Comparison of ENCODE assay signal across 33 mouse cellular contexts in genomic region chr1:88109027-88109557, GRCm38 (mm10). TPM values are rescaled to one million over a fixed set of nuclear protein-coding genes. Genes with fewer than 3 reads are reported as not detected.
A peak's percentile ranks its signal among the peaks of the same experiment; 100 is the strongest.
DNase-seq lines count a peak whose midpoint lies in the region; ATAC-seq and TF ChIP-seq lines count a peak whose summit lies in the region.
"Not testable (repeated sequence)": the region's sequence is repeated elsewhere in the genome, so short reads cannot be mapped to it uniquely, and the experiment has no call there.
"Had no signal": no experiment of that assay in that cellular context is flagged by ENCODE, and none has a peak within 500 bp of the region (broad histone marks: within the 10 kb centered on the region; RNA-seq: fewer than 3 reads in every experiment).

No protein-coding gene starts in this region.

- not testable (repeated sequence) for H3K4me3 ChIP-seq in G1E (ENCODE audit: low read depth, low read length); intestine, embryonic 14.5 days (ENCODE audit: low read depth, low read length); liver, adult 2 months (ENCODE audit: insufficient read depth, low read depth, low read length); liver, embryonic 15.5 days (replicated peaks); lung, postnatal 0 days (ENCODE audit: low read depth, low read length); stomach, embryonic 14.5 days (ENCODE audit: low read depth, low read length)

- ATAC-seq in G1E (ENCODE audit: extremely low read depth, insufficient number of reproducible peaks, low FRiP score, poor library complexity, severe bottlenecking): peak; percentile 92
- peak; percentile 56 for ATAC-seq in granulocyte monocyte progenitor cell, adult 5-6 weeks (replicated peaks; ENCODE audit: poor library complexity, severe bottlenecking)
- peak; percentile 76 for ATAC-seq in intestine, embryonic 14.5 days (replicated peaks; ENCODE audit: low FRiP score, low TSS enrichment, low read depth)
- ATAC-seq in liver, embryonic 15.5 days (ENCODE audit: insufficient read depth): peak; percentile 96
- ATAC-seq in lung, postnatal 0 days: peak; percentile 61
- peak; percentile 75; the same call in 1 of the 2 replicates for ATAC-seq in stomach, embryonic 14.5 days (ENCODE audit: insufficient number of reproducible peaks, insufficient read depth, low FRiP score, low read depth)

- DNase-seq in G1E (ENCODE audit: low spot score); intestine, embryonic 14.5 days (ENCODE audit: low spot score); lung, postnatal 0 days (ENCODE audit: low spot score): not testable (repeated sequence)
- DNase-seq in kidney, adult 9 months: peak; percentile 74
- DNase-seq in liver, adult 2 months (ENCODE audit: extremely low read depth, low read depth, low spot score): peak; percentile 87

- peaks cover 15% of the 10 kb centered on the region; the same call in 1 of the 2 replicates for H3K79me2 ChIP-seq in liver, adult 2 months (ENCODE audit: control insufficient read depth, insufficient read depth, low read length)

- not testable (repeated sequence) for TF ChIP-seq POLR2A in liver, adult 2 months (IDR thresholded peaks at IDR 0.05; ENCODE audit: extremely low read depth, insufficient read depth, low read length)

- TF ChIP-seq EP300 in lung, postnatal 0 days (IDR thresholded peaks at IDR 0.05): not testable (repeated sequence)

- H3K4me1 ChIP-seq in G1E (ENCODE audit: insufficient read depth, low read depth, low read length): peaks cover 34% of the 10 kb centered on the region
- H3K4me1 ChIP-seq in intestine, embryonic 14.5 days (replicated peaks; ENCODE audit: control insufficient read depth, insufficient read depth, low read length); liver, embryonic 15.5 days (replicated peaks); lung, postnatal 0 days (ENCODE audit: insufficient read depth, low read depth, low read length); stomach, embryonic 14.5 days (ENCODE audit: control insufficient read depth, insufficient read depth, low read length): not testable (repeated sequence)
- peaks cover 22% of the 10 kb centered on the region for H3K4me1 ChIP-seq in liver, adult 2 months (ENCODE audit: control insufficient read depth, insufficient read depth, low read length)

- not testable (repeated sequence) for H3K4me2 ChIP-seq in intestine, embryonic 14.5 days (ENCODE audit: low read length); liver, embryonic 15.5 days; lung, postnatal 0 days (replicated peaks; ENCODE audit: low read depth, low read length); stomach, embryonic 14.5 days (replicated peaks; ENCODE audit: low read depth, low read length)

- not testable (repeated sequence) for H3K27ac ChIP-seq in intestine, embryonic 14.5 days (ENCODE audit: low read depth); liver, embryonic 15.5 days (replicated peaks); lung, postnatal 0 days (ENCODE audit: low read length); stomach, embryonic 14.5 days (ENCODE audit: low read length)
- peak overlapping the region; percentile 80 for H3K27ac ChIP-seq in liver, adult 2 months (replicated peaks; ENCODE audit: insufficient read depth, low read depth, low read length)

- 63% methylated on average over 2 of the region's 2 CpGs for WGBS in intestine, embryonic 14.5 days
- 24% methylated on average over 2 of the region's 2 CpGs for WGBS in liver, adult 2 months
- WGBS in liver, embryonic 15.5 days (ENCODE audit: insufficient replicate concordance): 46% methylated on average over 2 of the region's 2 CpGs
- 57% methylated on average over 2 of the region's 2 CpGs for WGBS in lung, postnatal 0 days
- whole genome bisulfite sequencing in stomach, embryonic 14.5 days: 62% methylated on average over 2 of the region's 2 CpGs

- H3K9ac ChIP-seq in intestine, embryonic 14.5 days (ENCODE audit: low read length); liver, adult 2 months (ENCODE audit: low read depth, low read length); liver, embryonic 15.5 days; lung, postnatal 0 days (replicated peaks; ENCODE audit: low read depth); stomach, embryonic 14.5 days (replicated peaks; ENCODE audit: low read depth, low read length): not testable (repeated sequence)

- not testable (repeated sequence) for H3K9me3 ChIP-seq in G1E (replicated peaks); intestine, embryonic 14.5 days (ENCODE audit: control insufficient read depth, low read length); liver, embryonic 15.5 days (replicated peaks); lung, postnatal 0 days (ENCODE audit: low read length); stomach, embryonic 14.5 days (ENCODE audit: control insufficient read depth, low read depth, low read length)

- H3K27me3 ChIP-seq in G1E (ENCODE audit: insufficient read depth, low read length); intestine, embryonic 14.5 days (replicated peaks; ENCODE audit: control insufficient read depth, insufficient read depth, low read length); liver, adult 2 months (ENCODE audit: control insufficient read depth, insufficient read depth, low read length); liver, embryonic 15.5 days; lung, postnatal 0 days (replicated peaks; ENCODE audit: insufficient read depth, low read length); stomach, embryonic 14.5 days (ENCODE audit: control insufficient read depth, insufficient read depth, low read length): not testable (repeated sequence)

- not testable (repeated sequence) for TF ChIP-seq CTCF in G1E (IDR thresholded peaks at IDR 0.05; ENCODE audit: low read depth, low read length); liver, adult 2 months (IDR thresholded peaks at IDR 0.05; ENCODE audit: low read depth, low read length); lung, postnatal 0 days (IDR thresholded peaks at IDR 0.05)

- H3K36me3 ChIP-seq in G1E (replicated peaks); intestine, embryonic 14.5 days (ENCODE audit: control insufficient read depth, insufficient read depth, low read length); liver, adult 2 months (ENCODE audit: control insufficient read depth, insufficient read depth, low read length); liver, embryonic 15.5 days (replicated peaks); lung, postnatal 0 days (ENCODE audit: insufficient read depth, low read length); stomach, embryonic 14.5 days (ENCODE audit: control insufficient read depth, insufficient read depth, low read length): not testable (repeated sequence)

RNA-seq across cellular contexts. Expression of gene Ugt1a6b, which starts 6.0 kb away (rescaled TPM):
- total RNA-seq in G1E (2014; fragmentation: Nextera tagmentation) (not detected in 2 replicates), G1E (2017) (0.27 and 0.41 TPM in 2 replicates)
- polyA plus RNA-seq in G1E (2012): not detected in 2 replicates
- total RNA-seq in granulocyte monocyte progenitor cell, adult 5-6 weeks (2014; fragmentation: Nextera tagmentation): 0.88 and 1.3 TPM in 2 replicates
- total RNA-seq in granulocyte monocyte progenitor cell, adult 5-6 weeks (2017): 1.5 and 1.6 TPM in 2 replicates
- not detected in 2 replicates for polyA plus RNA-seq in intestine, embryonic 14.5 days (2014; fragmentation: Nextera tagmentation; extraction: Ambion mirVana)
- 97.1 and 102 TPM in 2 replicates for total RNA-seq in liver, adult 2 months (2014; rRNA removed)
- polyA plus RNA-seq in liver, adult 2 months (2012; rRNA removed): 77.3 and 91.0 TPM in 2 replicates
- polyA plus RNA-seq in liver, embryonic 15.5 days (2015; fragmentation: Nextera tagmentation; extraction: Ambion mirVana): 10.9 and 13.6 TPM in 2 replicates
- polyA plus RNA-seq in lung, postnatal 0 days (2015; fragmentation: Nextera tagmentation; extraction: Ambion mirVana): 2.4 and 3.2 TPM in 2 replicates
- 2.0 and 3.0 TPM in 2 replicates for polyA plus RNA-seq in stomach, embryonic 14.5 days (2014; fragmentation: Nextera tagmentation; extraction: Ambion mirVana)
- total RNA-seq: layer of hippocampus, adult 18-20 months had no signal
- polyA plus RNA-seq: C2C12; embryonic facial prominence, embryonic 11.5 days; forebrain, embryonic 10.5 days; heart, embryonic 14.5 days; limb, embryonic 11.5 days; midbrain, embryonic 12.5 days; midbrain, postnatal 0 days; neural tube, embryonic 12.5 days had no signal

RNA-seq across cellular contexts. Expression of gene Ugt1a7c, which starts 14.2 kb away (rescaled TPM):
- total RNA-seq in G1E (2014; fragmentation: Nextera tagmentation) (0.30 and 0.63 TPM in 2 replicates), G1E (2017) (3.9 and 4.5 TPM in 2 replicates)
- polyA plus RNA-seq in G1E (2012): 0.08 and 0.18 TPM in 2 replicates
- total RNA-seq in granulocyte monocyte progenitor cell, adult 5-6 weeks (2014; fragmentation: Nextera tagmentation): 25.2 and 25.5 TPM in 2 replicates
- total RNA-seq in granulocyte monocyte progenitor cell, adult 5-6 weeks (2017): 49.7 and 55.1 TPM in 2 replicates
- polyA plus RNA-seq in intestine, embryonic 14.5 days (2014; fragmentation: Nextera tagmentation; extraction: Ambion mirVana): 12.6 and 17.4 TPM in 2 replicates
- total RNA-seq in liver, adult 2 months (2014; rRNA removed): 20.1 and 51.1 TPM in 2 replicates
- polyA plus RNA-seq in liver, adult 2 months (2012; rRNA removed): 2.0 and 3.9 TPM in 2 replicates
- polyA plus RNA-seq in liver, embryonic 15.5 days (2015; fragmentation: Nextera tagmentation; extraction: Ambion mirVana): 2.8 and 3.1 TPM in 2 replicates
- polyA plus RNA-seq in lung, postnatal 0 days (2015; fragmentation: Nextera tagmentation; extraction: Ambion mirVana): 2.5 and 2.7 TPM in 2 replicates
- polyA plus RNA-seq in stomach, embryonic 14.5 days (2014; fragmentation: Nextera tagmentation; extraction: Ambion mirVana): 3.0 and 4.7 TPM in 2 replicates
- polyA plus RNA-seq: C2C12 had no signal

RNA-seq across cellular contexts. Expression of gene Ugt1a8, which starts 21.5 kb away (rescaled TPM):
- total RNA-seq in G1E (2014; fragmentation: Nextera tagmentation): not detected in 2 replicates
- 0.17 TPM in 1 of 2 replicates, not detected in the other for total RNA-seq in G1E (2017)
- polyA plus RNA-seq in G1E (2012): not detected in 2 replicates
- not detected in 2 replicates for total RNA-seq in granulocyte monocyte progenitor cell, adult 5-6 weeks (2014; fragmentation: Nextera tagmentation)
- total RNA-seq in granulocyte monocyte progenitor cell, adult 5-6 weeks (2017): not detected in 2 replicates
- polyA plus RNA-seq in intestine, embryonic 14.5 days (2014; fragmentation: Nextera tagmentation; extraction: Ambion mirVana): not detected in 2 replicates
- total RNA-seq in liver, adult 2 months (2014; rRNA removed): 4.0 and 4.6 TPM in 2 replicates
- 0.07 and 0.11 TPM in 2 replicates for polyA plus RNA-seq in liver, adult 2 months (2012; rRNA removed)
- polyA plus RNA-seq in liver, embryonic 15.5 days (2015; fragmentation: Nextera tagmentation; extraction: Ambion mirVana): not detected in 2 replicates
- polyA plus RNA-seq in lung, postnatal 0 days (2015; fragmentation: Nextera tagmentation; extraction: Ambion mirVana): 0.11 TPM in 1 of 2 replicates, not detected in the other
- polyA plus RNA-seq in stomach, embryonic 14.5 days (2014; fragmentation: Nextera tagmentation; extraction: Ambion mirVana): not detected in 2 replicates
- total RNA-seq: CH12.LX; ES-E14; gastrocnemius, adult 18-20 months; gastrocnemius, postnatal 25 days; heart, adult 2 months; heart, postnatal 14 days; layer of hippocampus, adult 18-20 months; layer of hippocampus, postnatal 10 days; left cerebral cortex, adult 18-20 months; left cerebral cortex, postnatal 14 days; midbrain, postnatal 0 days had no signal
- polyA plus RNA-seq: C2C12; embryonic facial prominence, embryonic 11.5 days; forebrain, embryonic 10.5 days; forebrain, embryonic 15.5 days; heart, adult 2 months; heart, embryonic 14.5 days; hindbrain, embryonic 11.5 days; hindbrain, embryonic 16.5 days; limb, embryonic 11.5 days; midbrain, embryonic 12.5 days; midbrain, postnatal 0 days; myocyte; neural tube, embryonic 12.5 days; spleen, adult 2 months; urinary bladder, adult 2 months had no signal

RNA-seq across cellular contexts. Expression of gene Ugt1a6a, which starts 25.5 kb away (rescaled TPM):
- 0.60 TPM in 1 of 2 replicates, not detected in the other for total RNA-seq in G1E (2014; fragmentation: Nextera tagmentation)
- total RNA-seq in G1E (2017): 0.23 and 0.98 TPM in 2 replicates
- not detected in 2 replicates for polyA plus RNA-seq in G1E (2012)
- 9.2 TPM in 2 replicates for total RNA-seq in granulocyte monocyte progenitor cell, adult 5-6 weeks (2014; fragmentation: Nextera tagmentation)
- 2.3 and 2.6 TPM in 2 replicates for total RNA-seq in granulocyte monocyte progenitor cell, adult 5-6 weeks (2017)
- 4.6 and 7.5 TPM in 2 replicates for polyA plus RNA-seq in intestine, embryonic 14.5 days (2014; fragmentation: Nextera tagmentation; extraction: Ambion mirVana)
- 55.4 and 90.9 TPM in 2 replicates for total RNA-seq in liver, adult 2 months (2014; rRNA removed)
- 84.4 and 106 TPM in 2 replicates for polyA plus RNA-seq in liver, adult 2 months (2012; rRNA removed)
- polyA plus RNA-seq in liver, embryonic 15.5 days (2015; fragmentation: Nextera tagmentation; extraction: Ambion mirVana): 15.4 and 19.2 TPM in 2 replicates
- polyA plus RNA-seq in lung, postnatal 0 days (2015; fragmentation: Nextera tagmentation; extraction: Ambion mirVana): 35.3 and 39.9 TPM in 2 replicates
- 23.8 and 25.4 TPM in 2 replicates for polyA plus RNA-seq in stomach, embryonic 14.5 days (2014; fragmentation: Nextera tagmentation; extraction: Ambion mirVana)
- total RNA-seq: ES-E14 had no signal

RNA-seq across cellular contexts. Expression of gene Ugt1a9, which starts 38.5 kb away (rescaled TPM):
- total RNA-seq in G1E (2014; fragmentation: Nextera tagmentation): not detected in 2 replicates
- total RNA-seq in G1E (2017): 0.17 and 0.27 TPM in 2 replicates
- not detected in 2 replicates for polyA plus RNA-seq in G1E (2012)
- not detected in 2 replicates for total RNA-seq in granulocyte monocyte progenitor cell, adult 5-6 weeks (2014; fragmentation: Nextera tagmentation)
- total RNA-seq in granulocyte monocyte progenitor cell, adult 5-6 weeks (2017): not detected in 2 replicates
- 0.32 and 0.35 TPM in 2 replicates for polyA plus RNA-seq in intestine, embryonic 14.5 days (2014; fragmentation: Nextera tagmentation; extraction: Ambion mirVana)
- 177 and 194 TPM in 2 replicates for total RNA-seq in liver, adult 2 months (2014; rRNA removed)
- 142 and 259 TPM in 2 replicates for polyA plus RNA-seq in liver, adult 2 months (2012; rRNA removed)
- 0.36 and 0.59 TPM in 2 replicates for polyA plus RNA-seq in liver, embryonic 15.5 days (2015; fragmentation: Nextera tagmentation; extraction: Ambion mirVana)
- polyA plus RNA-seq in lung, postnatal 0 days (2015; fragmentation: Nextera tagmentation; extraction: Ambion mirVana): 0.13 TPM in 1 of 2 replicates, not detected in the other
- 0.46 and 0.67 TPM in 2 replicates for polyA plus RNA-seq in stomach, embryonic 14.5 days (2014; fragmentation: Nextera tagmentation; extraction: Ambion mirVana)
- total RNA-seq: CH12.LX; ES-E14; gastrocnemius, postnatal 25 days; heart, adult 2 months; heart, postnatal 14 days; layer of hippocampus, adult 18-20 months; layer of hippocampus, postnatal 10 days; left cerebral cortex, adult 18-20 months; left cerebral cortex, postnatal 14 days; midbrain, postnatal 0 days had no signal
- polyA plus RNA-seq: C2C12; embryonic facial prominence, embryonic 11.5 days; forebrain, embryonic 10.5 days; forebrain, embryonic 15.5 days; frontal cortex, adult 2 months; heart, adult 2 months; heart, embryonic 14.5 days; hindbrain, embryonic 11.5 days; hindbrain, embryonic 16.5 days; limb, embryonic 11.5 days; midbrain, embryonic 12.5 days; midbrain, postnatal 0 days; myocyte; neural tube, embryonic 12.5 days; spleen, adult 2 months; urinary bladder, adult 2 months had no signal
